Mouse (Mus musculus) bone marrow, adult 2 months (tissue): Measurements from ENCODE around the gene Tprkb. TPM values are rescaled to one million over a fixed set of nuclear protein-coding genes. Genes with fewer than 3 reads are reported as not detected.
A peak's percentile ranks its signal among the peaks of the same experiment; 100 is the strongest.
"Not testable (repeated sequence)": the region's sequence is repeated elsewhere in the genome, so short reads cannot be mapped to it uniquely, and the experiment has no call there.

ENCODE experiments used
- H3K27ac ChIP-seq: fragments of 200-500 bp; 2 replicates; pipeline ENCODE4 v1.5.1; 2012; ENCODE audit warnings: low read depth, mild to moderate bottlenecking, control low read depth, inconsistent platforms, low read length; ENCODE audit not compliant: control insufficient read depth, poor library complexity, insufficient read depth
- H3K4me1 ChIP-seq: fragments of 200-500 bp; 2 replicates; pipeline ENCODE4 v1.6.1; 2011; ENCODE audit warnings: low read length; ENCODE audit not compliant: control insufficient read depth, insufficient read depth
- H3K4me3 ChIP-seq: fragments of 200-500 bp; replicated peaks from 2 replicates; pipeline ENCODE3; 2011; ENCODE audit warnings: mild to moderate bottlenecking, low read depth, low read length, control low read depth; ENCODE audit not compliant: control insufficient read depth
- CTCF ChIP-seq: fragments of 200-500 bp; IDR thresholded peaks from 2 replicates; pipeline ENCODE4 v1.5.1; 2011; ENCODE audit warnings: low read length, control low read depth; ENCODE audit not compliant: control insufficient read depth, insufficient read depth
- POLR2A ChIP-seq: fragments of 200-500 bp; IDR thresholded peaks from 2 replicates; pipeline ENCODE4 v1.6.1; 2011; ENCODE audit warnings: low read depth, mild to moderate bottlenecking, control low read depth, low read length, borderline replicate concordance; ENCODE audit not compliant: control insufficient read depth
- WGBS: fragments of 180-500 bp; shearing (Covaris S2); methylation state at CpG from one replicate; pipeline ENCODE4 v1.1.7; 2018; 5-methylcytosine and 5-hydroxymethylcytosine counted together
- polyA plus RNA-seq: library from polyadenylated mRNA; stranded (reverse); fragments of >200 nt; gene quantifications from 2 replicates; pipeline ENCODE4 v1.2.4, GENCODE M21; 2011; ENCODE audit warnings: low replicate concordance; ENCODE audit not compliant: missing spikeins, insufficient read depth, insufficient read length

The Tprkb gene
- polyA plus RNA-seq, 1 experiment = 10.1 TPM

- TF ChIP-seq POLR2A (no peak), CTCF (no peak)
- WGBS = 84% methylated on average over 1 of the region's 1 CpGs
- H3K4me3 ChIP-seq = no peak overlapping the region
- H3K27ac ChIP-seq = no peak overlapping the region
- H3K4me1 ChIP-seq = no peaks in the 10 kb centered on the region
Measured at GRCm38 (mm10) chr6:85884311-85884710, 27.4 kb upstream of the Tprkb start.

DNA sequence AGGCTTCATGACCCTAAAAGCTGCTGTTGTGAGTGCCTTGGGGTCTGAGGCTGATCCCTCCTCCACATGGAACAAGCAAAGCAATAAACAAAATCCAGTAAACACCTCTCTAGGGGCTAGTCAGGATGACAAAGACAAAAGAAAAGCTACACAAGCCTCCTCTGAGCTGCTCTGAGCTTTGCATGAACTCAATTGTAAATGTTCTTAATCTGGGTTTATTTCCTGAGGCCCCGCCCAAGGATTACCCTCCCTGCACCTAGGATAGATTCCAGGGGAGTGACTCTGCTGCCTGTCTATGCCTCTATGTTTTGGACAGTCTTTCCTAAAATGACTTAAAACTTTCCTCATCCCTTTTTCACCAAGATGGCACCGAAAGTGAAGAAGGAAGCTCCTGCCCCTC is 22.7 kb upstream of the Tprkb start:
- no peaks in the 10 kb centered on the region for H3K4me1 ChIP-seq
- TF ChIP-seq POLR2A = no peak
- no peak for TF ChIP-seq CTCF
- no peak overlapping the region for H3K4me3 ChIP-seq
- no peak overlapping the region for H3K27ac ChIP-seq
- 82% methylated on average over 2 of the region's 2 CpGs for WGBS

DNA sequence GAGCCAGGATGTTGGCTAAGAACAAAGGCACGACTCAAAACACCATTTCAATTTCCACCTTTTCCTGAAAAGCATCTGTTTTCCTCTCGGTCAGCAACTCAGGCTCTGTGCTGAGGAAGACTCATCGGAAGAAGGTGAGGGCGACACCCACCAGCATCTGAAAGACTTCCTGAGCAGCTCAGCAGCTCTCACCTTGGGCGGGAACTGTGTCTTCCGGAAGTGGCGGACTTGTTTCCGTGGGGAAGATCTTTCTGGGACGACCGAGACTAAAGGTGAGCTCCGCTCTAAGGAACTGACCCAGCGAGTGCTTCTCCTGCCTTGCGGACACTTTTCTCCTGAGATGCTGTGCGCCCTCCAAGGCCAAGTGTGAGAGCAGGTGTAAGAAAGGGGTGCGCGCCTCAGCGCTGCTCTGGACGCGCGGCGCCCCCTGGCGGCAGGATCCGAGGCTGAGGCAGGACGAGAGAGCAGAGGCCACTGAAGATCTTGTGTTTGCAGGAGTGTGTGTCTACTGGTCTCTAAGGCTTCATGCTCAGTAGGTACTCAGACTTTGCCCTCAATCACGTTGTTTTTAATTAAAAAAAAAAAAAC is 16.5 kb upstream of the Tprkb start:
- H3K4me1 ChIP-seq, H3K27ac ChIP-seq, H3K4me3 ChIP-seq: not testable (repeated sequence)
- TF ChIP-seq CTCF = peak; percentile 42; the same call in 1 of the 2 replicates
- 67% methylated on average over 25 of the region's 25 CpGs for WGBS

DNA sequence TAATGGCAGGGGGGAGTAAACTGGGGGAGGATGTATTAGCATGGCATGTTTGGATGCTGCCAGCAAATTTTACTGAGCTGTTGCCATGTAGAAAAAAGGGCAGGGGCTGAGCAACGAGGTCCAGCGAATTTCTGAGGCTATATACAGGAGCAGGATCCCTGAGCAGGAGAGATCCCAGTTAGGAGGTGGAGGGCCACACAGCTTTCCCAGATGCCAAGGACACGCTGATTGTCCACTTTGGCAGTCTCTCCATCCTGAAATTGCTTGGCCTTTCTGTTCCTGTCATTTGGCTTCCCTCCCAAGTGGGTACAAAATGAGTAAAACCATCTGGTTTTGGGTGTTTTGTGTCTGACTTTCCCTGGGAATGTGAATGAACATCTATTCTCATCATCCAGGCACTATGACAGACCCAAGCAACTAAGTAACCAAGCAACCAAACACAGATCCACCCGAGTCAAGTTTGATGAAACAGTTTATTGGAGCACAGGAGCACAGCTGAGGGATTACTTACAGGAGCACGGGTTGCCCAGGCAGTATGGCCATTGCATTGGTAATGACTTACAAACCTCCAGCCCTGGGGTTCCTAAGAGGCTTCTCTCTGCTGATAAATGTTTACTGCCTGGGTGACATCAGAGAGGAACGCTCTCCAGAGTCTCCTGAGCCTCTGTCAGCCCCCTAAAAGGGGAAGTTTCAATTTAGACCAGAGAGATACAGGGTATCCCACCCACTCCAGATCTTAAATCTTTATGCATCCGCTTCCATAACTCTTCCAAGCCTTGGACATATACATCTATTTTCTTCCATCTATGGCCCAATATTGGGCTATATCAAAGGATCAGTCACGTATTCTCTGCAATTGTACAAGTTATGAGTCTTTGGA is 12.8 kb upstream of the Tprkb start:
- H3K27ac ChIP-seq, H3K4me3 ChIP-seq, H3K4me1 ChIP-seq: not testable (repeated sequence)
- WGBS = 72% methylated on average over 7 of the region's 8 CpGs

DNA sequence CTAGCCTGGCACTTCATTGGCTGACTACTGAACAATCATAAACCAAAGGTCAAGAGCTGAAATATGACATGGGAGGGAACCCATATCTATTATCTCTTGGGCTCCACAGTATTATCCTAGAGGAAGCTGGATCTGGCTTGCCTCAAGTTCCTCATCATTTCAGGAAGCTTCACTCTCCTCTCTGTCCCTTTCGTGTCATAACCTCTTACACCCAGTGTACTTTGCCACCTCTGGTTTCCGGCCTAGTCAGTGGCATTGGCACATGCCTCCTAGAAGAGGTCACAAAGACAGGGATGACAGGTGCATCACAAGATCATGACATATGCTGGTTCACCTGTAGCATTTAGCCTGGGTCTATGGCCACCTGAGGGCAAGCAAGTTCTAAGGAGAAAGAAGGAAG is 9.4 kb upstream of the Tprkb start:
- 61% methylated on average over 2 of the region's 2 CpGs for WGBS
- no peak overlapping the region for H3K27ac ChIP-seq

DNA sequence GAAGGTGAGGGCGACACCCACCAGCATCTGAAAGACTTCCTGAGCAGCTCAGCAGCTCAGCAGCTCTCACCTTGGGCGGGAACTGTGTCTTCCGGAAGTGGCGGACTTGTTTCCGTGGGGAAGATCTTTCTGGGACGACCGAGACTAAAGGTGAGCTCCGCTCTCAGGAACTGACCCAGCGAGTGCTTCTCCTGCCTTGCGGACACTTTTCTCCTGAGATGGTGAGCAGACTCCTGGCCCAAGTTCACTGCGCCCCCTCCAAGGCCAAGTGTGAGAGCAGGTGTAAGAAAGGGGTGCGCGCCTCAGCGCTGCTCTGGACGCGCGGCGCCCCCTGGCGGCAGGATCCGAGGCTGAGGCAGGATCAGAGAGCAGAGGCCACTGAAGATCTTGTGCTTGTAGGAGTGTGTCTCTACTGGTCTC is 7.0 kb upstream of the Tprkb start, which contains the start of gene Nat8f4:
Gene Nat8f4, minus strand, starts transcription at position 243 of the 420 bp plus-strand sequence.
- TF ChIP-seq CTCF = peak; percentile 74
- H3K27ac ChIP-seq, H3K4me1 ChIP-seq: not testable (repeated sequence)
- peak within 1 kb of the TSS; percentile 71 for H3K4me3 ChIP-seq
- 13% methylated on average over 20 of the region's 20 CpGs for WGBS

More for the DNA sequence above, 9.4 kb upstream of the Tprkb start:
- Histone ChIP-seq H3K4me3 (no peak overlapping the region), H3K4me1 (no peaks in the 10 kb centered on the region)
- TF ChIP-seq POLR2A (no peak), CTCF (no peak)

DNA sequence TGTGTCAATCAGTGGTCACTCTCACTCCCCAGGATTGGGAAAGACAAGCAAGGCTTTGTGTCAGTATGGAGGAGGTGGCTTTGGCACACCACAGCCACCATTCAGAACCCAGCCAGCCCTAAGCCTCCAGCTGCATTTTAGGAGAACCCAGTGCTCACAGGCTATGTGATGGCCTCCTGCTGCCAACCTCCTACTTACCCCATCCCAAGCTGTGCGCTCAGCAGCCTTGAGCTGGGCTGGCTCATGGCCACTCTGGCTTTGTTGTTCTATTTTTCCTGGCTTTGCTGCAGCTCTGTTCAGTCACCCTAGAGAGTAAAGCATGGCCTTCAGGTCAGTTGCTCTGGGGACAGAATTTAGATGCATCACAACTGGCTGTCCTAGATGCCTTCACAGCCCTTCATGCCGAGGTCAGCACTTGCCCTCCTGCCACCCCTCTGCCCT is 4.7 kb upstream of the Tprkb start:
- H3K4me3 ChIP-seq, H3K27ac ChIP-seq, H3K4me1 ChIP-seq: not testable (repeated sequence)
- WGBS = 81% methylated on average over 2 of the region's 2 CpGs

- Histone ChIP-seq H3K4me1 (no peaks in the 10 kb centered on the region; the same call in 1 of the 2 replicates), H3K4me3 (no peak overlapping the region), H3K27ac (no peak overlapping the region)
- TF ChIP-seq CTCF (no peak), POLR2A (no peak)
- WGBS = 60% methylated on average over 3 of the region's 3 CpGs
Measured at GRCm38 (mm10) chr6:85908341-85908740, 3.3 kb upstream of the Tprkb start.

DNA sequence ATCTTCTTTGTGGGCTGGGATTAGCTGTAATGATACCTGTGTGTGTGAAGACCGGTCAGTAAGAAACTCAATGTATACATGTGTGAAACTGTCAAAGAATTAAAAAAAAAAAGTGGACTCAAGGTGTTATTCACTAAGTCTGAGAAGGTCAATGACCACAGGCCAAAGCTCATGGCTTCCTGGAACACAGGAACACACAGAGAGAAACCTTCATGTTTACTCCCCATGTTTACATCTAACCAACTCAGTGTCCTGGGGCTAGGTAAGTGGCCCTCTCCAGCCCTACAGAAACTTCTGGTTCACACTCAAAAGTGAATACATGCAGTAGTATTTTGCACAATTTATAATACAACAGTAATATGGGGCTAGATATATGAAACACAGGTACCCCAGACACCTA is 2.0 kb upstream of the Tprkb start:
- 84% methylated on average over 1 of the region's 1 CpGs for WGBS
- H3K4me3 ChIP-seq = no peak overlapping the region
- H3K4me1 ChIP-seq = no peaks in the 10 kb centered on the region; the same call in 1 of the 2 replicates
- H3K27ac ChIP-seq = no peak overlapping the region
- no peak for TF ChIP-seq CTCF
- TF ChIP-seq POLR2A = no peak
